Mouse (Mus musculus): Measurements from ENCODE around the gene Rsph10b.

Rsph10b gene

GRCm38 (mm10) chr5:143936156-143936555, 3.3 kb downstream of the Rsph10b start:
- in situ Hi-C loops (cut with MseI, MboI), result no loop called here

- in situ Hi-C loops (cut with MseI, MboI), result no loop called here
Observed at GRCm38 (mm10) chr5:143941588-143941987, 8.8 kb downstream of the Rsph10b start.

- in situ Hi-C loops (cut with MseI, MboI), result no loop called here
Observed at GRCm38 (mm10) chr5:143943231-143944125, 10.6 kb downstream of the Rsph10b start.

GRCm38 (mm10) chr5:143948361-143948760, 15.5 kb downstream of the Rsph10b start:
- in situ Hi-C loops (cut with MseI, MboI), result no loop called here

GRCm38 (mm10) chr5:143950016-143950415, 17.2 kb downstream of the Rsph10b start:
- in situ Hi-C loops (cut with MseI, MboI), result no loop called here

- in situ Hi-C loops (cut with MseI, MboI), result no loop called here
Observed at GRCm38 (mm10) chr5:143957101-143957500, 24.3 kb downstream of the Rsph10b start.

- in situ Hi-C loops (cut with MseI, MboI), result no loop called here
Observed at GRCm38 (mm10) chr5:143959551-143959950, 26.7 kb downstream of the Rsph10b start.

GRCm38 (mm10) chr5:143961176-143961575, 28.3 kb downstream of the Rsph10b start:
- in situ Hi-C loops (cut with MseI, MboI), result no loop called here

GRCm38 (mm10) chr5:143965586-143966345, 32.9 kb downstream of the Rsph10b start:
- in situ Hi-C loops (cut with MseI, MboI), result no loop called here

- in situ Hi-C loops (cut with MseI, MboI), result no loop called here
Observed at GRCm38 (mm10) chr5:143966671-143967070, 33.8 kb downstream of the Rsph10b start.

GRCm38 (mm10) chr5:143972628-143973027, 39.8 kb downstream of the Rsph10b start:
- in situ Hi-C loops (cut with MseI, MboI), result no loop called here

- in situ Hi-C loops (cut with MseI, MboI), result no loop called here
Observed at GRCm38 (mm10) chr5:143974931-143975630, 42.2 kb downstream of the Rsph10b start.

GRCm38 (mm10) chr5:143975631-143975933, 42.7 kb downstream of the Rsph10b start:
- in situ Hi-C loops (cut with MseI, MboI), result no loop called here

GRCm38 (mm10) chr5:143976232-143976631, 43.4 kb downstream of the Rsph10b start:
- in situ Hi-C loops (cut with MseI, MboI), result no loop called here

GRCm38 (mm10) chr5:143976726-143977431, 44.0 kb downstream of the Rsph10b start:
- in situ Hi-C loops (cut with MseI, MboI), result no loop called here

- in situ Hi-C loops (cut with MseI, MboI), result no loop called here
Observed at GRCm38 (mm10) chr5:143980858-143981257, 48.0 kb downstream of the Rsph10b start.

GRCm38 (mm10) chr5:143982361-143982760, 49.5 kb downstream of the Rsph10b start:
- in situ Hi-C loops (cut with MseI, MboI), result no loop called here

- in situ Hi-C loops (cut with MseI, MboI), result no loop called here
Observed at GRCm38 (mm10) chr5:143985381-143985780, 52.5 kb downstream of the Rsph10b start.

- in situ Hi-C loops (cut with MseI, MboI), result no loop called here
Observed at GRCm38 (mm10) chr5:143987596-143987995, 54.8 kb downstream of the Rsph10b start.

GRCm38 (mm10) chr5:143989046-143989445, 56.2 kb downstream of the Rsph10b start:
- in situ Hi-C loops (cut with MseI, MboI), result no loop called here

- in situ Hi-C loops (cut with MseI, MboI), result no loop called here
Observed at GRCm38 (mm10) chr5:143990086-143990485, 57.3 kb downstream of the Rsph10b start.

GRCm38 (mm10) chr5:143992661-143993060, 59.8 kb downstream of the Rsph10b start:
- in situ Hi-C loops (cut with MseI, MboI), result no loop called here

All from mouse trophoblast stem cell (cell line).